Mouse (Mus musculus) adrenal gland, postnatal 36 days (tissue): ENCODE measurements around the gene Plekhg2. TPM values are rescaled to one million over a fixed set of nuclear protein-coding genes. Genes with fewer than 3 reads are reported as not detected.

Source experiments
- DNase-seq, 2 experiments: peaks; one replicate each; pipeline ENCODE4 v3.0.0; 2021; ENCODE audit warnings: mixed read lengths in 1 of 2
- total RNA-seq, 2 experiments: library from RNA; stranded (reverse); gene quantifications; 2 replicates each; pipeline ENCODE4 v1.2.3; 2021

The Plekhg2 gene
- total RNA-seq, 2 experiments from 2014 or later = 19.0 to 27.2 TPM

DNA sequence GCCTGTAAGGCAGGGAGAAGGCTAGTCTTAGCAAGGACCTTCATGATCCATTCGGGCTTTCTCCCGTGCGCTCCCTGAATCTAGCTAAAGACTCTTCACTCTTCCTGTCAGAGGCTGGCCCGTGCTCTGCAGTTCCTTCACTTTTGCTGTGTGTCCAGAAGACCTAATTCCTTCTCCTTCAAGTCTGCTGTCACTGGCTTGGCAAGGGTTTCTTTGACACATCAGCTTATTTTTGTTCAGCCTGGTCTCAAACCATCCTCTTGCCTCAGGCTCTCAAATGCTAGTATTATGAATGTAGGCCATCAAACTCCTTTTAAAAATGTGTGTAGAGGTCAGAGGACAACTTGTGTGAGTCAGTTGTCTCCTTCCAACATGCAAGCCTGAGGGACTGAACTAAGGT, 11.2 kb upstream of the Plekhg2 start:
- no peak for DNase-seq

DNA sequence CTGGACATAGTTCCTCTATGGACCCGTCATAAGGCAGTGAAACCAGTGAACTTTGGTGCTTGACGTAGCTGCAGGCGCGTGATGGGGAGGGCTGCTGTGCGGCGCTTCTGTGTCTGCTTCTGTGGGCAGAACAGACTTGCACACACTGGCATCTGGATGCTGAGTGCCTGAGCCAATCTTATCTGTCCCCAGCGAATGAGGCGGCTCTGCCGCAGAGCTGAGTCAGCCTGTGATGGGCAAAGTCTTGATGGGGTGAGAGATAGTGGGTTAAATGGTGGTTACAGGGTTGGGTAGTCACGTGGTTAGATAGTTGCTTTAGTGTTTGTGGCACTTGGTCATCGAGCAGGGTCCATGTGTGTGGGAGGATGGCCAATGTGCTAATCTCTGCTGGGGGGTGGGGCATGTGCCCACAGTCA, 10.6 kb upstream of the Plekhg2 start:
- peak; percentile 70 to 72 for DNase-seq

- no peak for DNase-seq
Measured at GRCm38 (mm10) chr7:28382347-28382951, 10.1 kb upstream of the Plekhg2 start.

DNA sequence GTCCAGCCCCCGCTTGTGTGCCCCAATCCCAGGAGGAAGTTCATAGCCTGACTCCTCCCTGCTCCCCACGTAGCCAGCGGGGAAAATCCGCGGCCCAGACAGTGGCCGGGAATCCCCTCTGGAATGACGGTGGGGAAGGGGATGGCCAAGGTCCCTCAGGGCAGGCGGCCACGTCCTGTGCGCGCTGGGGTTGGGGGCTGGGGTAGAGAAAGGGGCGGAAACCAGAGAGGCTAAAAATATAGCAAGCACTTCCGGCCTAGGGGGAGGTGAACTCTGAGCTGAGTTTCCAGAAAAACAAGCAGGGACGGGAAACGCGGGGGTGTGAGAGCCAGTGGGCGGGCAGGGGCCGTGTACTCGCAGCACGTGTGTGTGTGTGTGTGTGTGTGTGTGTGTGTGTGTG, 9.5 kb upstream of the Plekhg2 start:
- peak; percentile 82 to 89 for DNase-seq

DNA sequence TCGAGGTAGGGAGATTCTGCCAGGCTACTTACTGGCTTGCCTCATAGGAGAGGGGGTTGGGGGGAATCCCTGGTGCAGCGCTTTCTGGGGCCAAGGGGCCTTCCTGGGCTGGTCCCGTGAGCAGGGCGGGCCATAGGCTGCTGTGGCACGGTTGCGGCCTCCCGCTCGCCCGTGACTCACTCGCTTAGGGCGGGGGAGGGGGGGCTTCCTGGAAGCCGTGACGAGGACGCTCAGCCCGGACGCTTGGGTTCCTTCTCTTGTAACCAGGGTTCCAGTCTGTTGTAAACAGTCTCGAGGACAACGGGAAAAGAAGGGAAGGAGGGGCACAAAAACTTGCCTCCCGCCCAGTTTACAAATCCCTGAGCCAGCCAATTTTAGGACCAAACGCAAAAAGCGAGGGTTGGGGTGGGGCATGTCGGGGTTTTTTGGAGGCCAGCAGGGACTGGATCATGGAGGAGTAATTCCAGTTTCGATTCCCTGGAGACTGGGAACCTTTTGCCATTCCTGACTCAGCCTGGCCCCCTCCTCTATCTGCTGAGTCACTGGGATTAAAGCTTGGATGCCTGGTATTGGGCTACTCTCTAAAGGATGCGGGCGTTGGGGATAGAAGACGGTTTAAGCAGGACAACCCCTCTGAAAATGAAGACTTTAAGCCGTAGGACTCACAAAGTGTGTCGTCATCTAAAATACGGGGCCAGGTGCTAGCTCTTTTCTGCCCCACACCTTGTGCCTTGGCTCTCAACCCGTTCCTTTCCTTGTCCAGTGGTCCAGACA, 8.8 kb upstream of the Plekhg2 start:
- peak; percentile 88 to 93 for DNase-seq

GRCm38 (mm10) chr7:28380237-28381016, 8.0 kb upstream of the Plekhg2 start, which contains the start of gene Zfp36:
Gene Zfp36 (minus strand): TSS chr7:28380253.
- no peak for DNase-seq

- DNase-seq = peak; percentile 97 to 98
Measured at GRCm38 (mm10) chr7:28378769-28379651, 6.6 kb upstream of the Plekhg2 start.

DNA sequence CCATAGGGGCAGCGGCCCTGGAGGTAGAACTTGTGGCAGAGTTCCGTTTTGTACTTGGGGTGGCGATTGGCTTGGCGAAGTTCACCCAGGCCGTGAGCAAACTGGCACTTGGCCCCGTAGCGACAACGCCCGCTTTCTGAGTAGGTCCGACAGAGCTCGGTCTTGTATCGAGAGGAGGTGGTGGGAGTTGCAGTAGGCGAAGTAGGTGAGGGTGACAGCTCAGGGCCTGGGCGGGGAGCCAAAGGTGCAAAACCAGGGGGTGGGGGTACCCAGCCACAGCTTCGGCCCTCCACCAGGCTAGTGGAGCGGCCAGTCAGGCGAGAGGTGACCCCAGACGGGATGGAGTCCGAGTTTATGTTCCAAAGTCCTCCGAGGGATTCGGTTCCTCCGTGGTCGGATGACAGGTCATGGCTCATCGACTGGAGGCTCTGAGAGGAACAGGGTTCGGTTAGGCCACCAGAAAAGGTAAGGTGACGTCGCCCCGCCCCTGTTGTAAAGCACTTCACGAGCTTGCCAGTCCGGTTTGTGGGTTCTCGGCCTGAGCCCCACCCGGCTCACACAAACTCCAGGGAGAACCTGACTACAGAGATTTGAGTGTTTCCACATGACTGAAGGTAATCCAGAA, 5.8 kb upstream of the Plekhg2 start:
- peak; percentile 34 to 63 for DNase-seq

DNA sequence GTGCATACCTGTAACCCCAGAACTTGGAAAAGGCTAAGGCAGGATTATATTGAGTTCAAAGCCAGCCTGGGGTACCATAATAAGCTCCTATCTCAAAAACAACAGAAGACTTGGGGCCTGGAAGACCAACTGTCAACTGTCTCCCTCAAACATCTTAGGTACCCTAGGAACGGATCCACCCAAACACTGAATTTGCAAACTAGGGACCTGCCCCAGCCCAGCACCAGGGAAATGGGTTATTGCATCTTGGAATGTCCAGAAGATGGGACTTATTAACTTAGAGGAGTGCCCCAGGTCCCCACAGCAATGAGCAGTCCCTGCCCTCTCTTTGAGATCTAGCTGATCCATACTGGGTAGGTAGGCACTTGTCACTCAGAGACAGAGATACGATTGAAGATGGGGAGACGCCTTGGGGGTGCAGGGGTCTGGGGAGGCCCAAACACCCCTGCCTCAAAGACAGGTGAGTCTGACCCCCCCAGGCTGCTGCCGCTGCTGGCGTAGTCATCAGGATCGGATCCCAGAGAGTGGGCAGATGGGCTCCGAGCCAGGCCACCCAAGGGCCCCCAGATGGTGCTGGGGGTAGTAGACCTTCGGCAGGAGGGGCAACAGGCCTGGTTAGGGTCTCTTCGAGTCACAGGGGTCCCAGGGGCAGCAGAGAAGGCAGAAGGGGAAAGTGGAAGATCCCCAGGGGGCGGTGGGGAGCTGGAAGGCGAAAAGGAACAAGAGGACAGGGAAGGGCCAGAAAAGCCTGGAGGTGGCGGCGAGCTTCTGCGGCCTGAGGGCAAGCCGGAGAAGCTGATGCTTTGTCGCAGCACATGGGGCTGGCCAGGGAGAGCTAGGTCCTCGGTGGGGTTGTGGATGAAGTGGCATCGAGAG, 5.0 kb upstream of the Plekhg2 start:
- DNase-seq = no peak

- peak; percentile 75 to 90 for DNase-seq
Measured at GRCm38 (mm10) chr7:28376011-28376771, 3.8 kb upstream of the Plekhg2 start.

- DNase-seq = peak; percentile 91 to 96
Measured at GRCm38 (mm10) chr7:28375176-28375921, 3.0 kb upstream of the Plekhg2 start.

DNA sequence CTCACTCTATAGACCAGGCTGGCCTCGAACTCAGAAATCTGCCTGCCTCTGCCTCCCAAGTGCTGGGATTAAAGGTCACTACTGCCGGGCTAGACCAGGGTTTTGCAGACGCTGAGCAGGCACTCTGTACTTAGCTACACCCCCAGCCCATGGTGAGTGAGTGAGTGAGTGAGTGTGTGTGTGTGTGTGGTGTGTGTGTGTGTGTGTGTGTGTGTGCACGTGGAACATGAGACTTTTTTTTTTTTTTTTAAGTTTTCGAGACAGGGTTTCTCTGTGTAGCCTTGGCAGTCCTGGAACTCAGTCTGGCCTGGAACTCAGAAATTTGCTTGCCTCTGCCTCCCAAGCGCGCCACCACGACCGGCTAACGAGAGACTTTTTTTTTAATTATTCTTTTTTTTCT, 2.2 kb upstream of the Plekhg2 start:
- no peak for DNase-seq

DNA sequence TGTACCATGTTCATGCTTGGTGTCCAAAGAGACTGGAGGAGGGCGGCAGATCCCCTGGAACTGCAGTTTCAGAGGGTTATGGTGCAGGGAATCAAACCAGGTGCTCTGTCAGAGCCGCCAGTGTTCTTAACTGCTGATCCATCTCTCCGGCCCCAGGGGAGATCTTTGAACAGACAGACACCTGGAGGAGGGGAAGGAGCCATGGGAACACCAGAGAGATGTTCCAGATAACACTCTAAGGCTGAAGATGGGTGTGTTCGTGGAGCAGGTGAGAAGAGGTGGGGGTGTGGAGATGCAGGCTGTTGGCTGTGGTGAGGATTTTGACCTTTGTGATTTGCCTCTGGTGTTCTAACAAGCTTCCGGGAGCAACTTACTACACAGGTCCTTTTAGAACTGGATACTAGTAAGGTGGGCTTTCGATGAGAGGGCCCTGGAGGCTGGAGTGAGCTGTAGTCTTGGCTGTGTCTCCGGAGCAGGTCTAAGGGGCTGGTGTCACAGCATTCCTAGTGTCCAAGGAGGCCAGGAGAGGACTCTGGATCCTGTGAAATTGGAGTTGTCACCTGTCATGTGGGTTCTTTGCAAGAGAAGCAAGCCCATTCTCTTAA, 1.6 kb upstream of the Plekhg2 start:
- no peak for DNase-seq

DNA sequence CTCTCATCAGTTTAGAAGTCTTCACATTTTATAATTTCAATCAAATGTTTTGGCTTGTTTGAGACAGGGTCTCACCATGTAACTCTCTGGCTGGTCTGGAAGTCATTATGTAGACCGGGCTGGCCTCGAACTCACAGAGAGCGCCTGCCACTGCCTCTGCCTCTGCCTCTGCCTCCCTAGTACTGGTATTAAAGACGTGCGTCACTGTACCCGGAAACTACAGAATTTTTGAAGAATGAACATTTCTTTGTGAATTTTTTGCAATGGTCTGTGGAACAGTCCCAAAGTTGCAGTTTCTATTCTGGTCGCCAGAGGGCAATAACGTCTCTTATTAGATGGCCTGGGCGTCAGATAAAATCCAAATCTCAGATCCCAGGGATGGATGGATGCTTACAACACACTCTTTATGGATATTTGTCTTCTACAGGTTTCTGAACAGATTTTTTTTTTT, 757 bp upstream of the Plekhg2 start:
- DNase-seq = peak; percentile 66 to 82

- DNase-seq = peak; percentile 63 to 68
Measured at GRCm38 (mm10) chr7:28371514-28371989, 847 bp downstream of the Plekhg2 start.

DNA sequence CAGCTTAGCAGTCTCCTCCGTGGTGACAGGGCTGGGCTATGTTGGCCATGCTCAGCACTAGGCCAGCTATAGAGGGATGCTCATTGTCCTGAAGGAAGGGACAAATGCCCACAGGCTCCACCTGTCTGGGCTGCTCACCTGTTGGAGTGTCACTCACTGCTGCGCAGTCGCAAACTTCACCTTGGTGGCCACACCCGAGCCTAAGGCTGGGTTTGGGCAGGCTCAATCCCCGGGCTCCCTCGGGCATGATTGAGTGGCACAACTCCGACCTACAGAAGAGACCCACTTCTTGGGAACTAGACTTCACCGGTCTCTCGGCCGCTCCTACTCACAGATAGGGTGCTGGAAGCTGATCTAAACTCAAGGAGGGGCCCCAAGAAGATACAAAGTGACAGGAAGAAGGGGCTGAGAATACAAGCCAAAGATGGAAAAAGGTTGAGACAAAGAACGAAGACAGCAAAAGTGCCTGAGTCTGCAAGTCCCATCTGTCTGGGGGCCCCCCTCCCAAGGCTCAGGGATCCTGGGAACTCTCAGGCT, 1.4 kb downstream of the Plekhg2 start:
- DNase-seq = no peak

- no peak for DNase-seq
Measured at GRCm38 (mm10) chr7:28370051-28370450, 2.3 kb downstream of the Plekhg2 start.
